Mouse (Mus musculus) megakaryocyte, embryonic 14.5 days (primary cell): ENCODE results near the gene Reep6. TPM values are rescaled to one million over a fixed set of nuclear protein-coding genes. Genes with fewer than 3 reads are reported as not detected.

ENCODE experiments used
- H3K27me3 ChIP-seq: replicated peaks from 2 replicates; pipeline ENCODE3; 2012; ENCODE audit warnings: inconsistent platforms
- H3K36me3 ChIP-seq: replicated peaks from 2 replicates; pipeline ENCODE3; 2012; ENCODE audit warnings: low read length, inconsistent platforms, mixed read lengths
- H3K4me1 ChIP-seq: 2 replicates; pipeline ENCODE4 v1.6.1; 2012; ENCODE audit warnings: inconsistent platforms
- H3K4me3 ChIP-seq: replicated peaks from 2 replicates; pipeline ENCODE3; 2012; ENCODE audit warnings: moderate library complexity, mild to moderate bottlenecking, inconsistent platforms
- H3K9me3 ChIP-seq: 2 replicates; pipeline ENCODE4 v1.6.1; 2012; ENCODE audit warnings: inconsistent platforms
- FLI1 ChIP-seq: IDR thresholded peaks from 2 replicates; pipeline ENCODE4 v1.6.1; 2012; ENCODE audit warnings: low read length, inconsistent platforms, mixed read lengths
- GATA1 ChIP-seq: IDR thresholded peaks from 3 replicates; pipeline ENCODE4 v1.6.1; 2012; ENCODE audit warnings: mixed read lengths, low read length, inconsistent platforms, borderline replicate concordance
- polyA plus RNA-seq: library from polyadenylated mRNA; stranded (reverse); fragments of >175 nt; gene quantifications from 2 replicates; pipeline ENCODE4 v1.2.3, GENCODE M21; 2012; ENCODE audit warnings: low replicate concordance; ENCODE audit not compliant: insufficient read depth

Reep6 gene
- polyA plus RNA-seq, 1 experiment: 19.0 TPM

DNA sequence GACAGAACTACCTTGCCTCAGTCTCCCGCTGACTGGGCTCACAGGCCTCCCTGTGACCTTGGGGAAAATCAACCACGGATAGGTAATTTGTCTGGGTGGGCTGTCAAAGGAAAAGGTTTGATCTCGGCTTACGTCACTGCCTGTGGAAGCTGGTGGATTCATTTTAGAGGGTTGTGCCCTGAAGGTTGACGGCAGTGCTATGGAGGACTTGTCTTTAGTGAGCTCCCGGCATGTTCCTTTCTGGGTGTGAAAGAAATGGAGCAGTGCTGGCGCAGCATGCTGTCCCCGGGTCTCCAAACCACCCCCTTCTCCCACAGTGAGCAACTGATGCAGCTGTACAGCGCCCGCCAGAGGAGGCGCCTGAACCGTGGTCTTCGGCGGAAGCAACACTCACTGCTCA, 36.4 kb upstream of the Reep6 start:
- H3K27me3 ChIP-seq: peaks cover 10% of the 10 kb centered on the region
- H3K4me1 ChIP-seq: peaks cover 65% of the 10 kb centered on the region
- TF ChIP-seq GATA1 (no peak), FLI1 (no peak)

DNA sequence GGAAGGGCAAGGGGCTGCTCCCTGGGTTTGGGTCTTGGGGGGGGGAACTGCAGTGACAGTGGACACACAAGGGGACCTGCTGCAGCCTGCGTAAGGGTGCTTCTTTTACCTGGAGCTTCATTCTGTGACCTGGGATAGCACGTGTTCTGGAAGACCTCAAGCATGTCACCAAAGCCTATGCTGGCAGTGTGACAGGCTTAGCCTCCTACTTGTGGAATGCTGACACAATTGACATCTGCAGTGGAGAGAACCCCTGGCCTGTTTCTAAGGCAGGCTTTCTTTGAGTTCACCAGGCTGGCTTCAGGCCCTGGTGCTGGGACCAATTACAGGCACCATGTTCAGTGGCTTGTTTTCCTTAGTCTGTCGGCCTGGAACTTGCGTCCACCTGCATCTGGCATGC, 35.4 kb upstream of the Reep6 start:
- Histone ChIP-seq H3K4me1 (peaks cover 70% of the 10 kb centered on the region), H3K4me3 (peak overlapping the region; percentile 64), H3K9me3 (no peaks in the 10 kb centered on the region), H3K27me3 (peaks cover 20% of the 10 kb centered on the region), H3K36me3 (peaks cover 24% of the 10 kb centered on the region)
- TF ChIP-seq FLI1 (no peak), GATA1 (no peak)

More for the DNA sequence above, 36.4 kb upstream of the Reep6 start:
- Histone ChIP-seq H3K9me3 (no peaks in the 10 kb centered on the region), H3K36me3 (peaks cover 33% of the 10 kb centered on the region), H3K4me3 (peak overlapping the region; percentile 95)

DNA sequence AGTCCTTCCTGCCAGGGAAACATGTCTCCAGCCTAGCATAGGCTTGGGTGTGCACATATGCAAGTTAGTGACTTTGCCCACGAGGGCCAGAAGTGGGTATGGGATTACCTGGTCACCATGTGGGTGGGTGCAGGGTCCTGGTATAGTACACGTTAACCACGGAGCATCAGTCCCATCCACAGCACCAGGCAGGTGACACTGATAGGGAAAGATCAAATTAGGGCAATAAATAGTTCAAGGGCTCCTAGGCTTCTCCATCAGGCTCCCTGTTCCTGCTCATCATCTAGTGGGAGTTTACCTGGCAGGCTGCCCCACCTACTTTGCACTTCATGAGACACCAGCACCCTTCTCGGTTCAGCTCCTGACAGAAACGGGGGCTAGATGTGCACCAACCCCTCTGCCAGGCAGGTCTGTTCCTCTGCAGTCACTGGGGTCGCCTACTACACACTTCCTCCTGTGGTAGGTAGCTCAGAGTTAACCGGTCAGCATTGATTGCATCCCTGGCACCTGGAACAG, 34.9 kb upstream of the Reep6 start:
- Histone ChIP-seq H3K4me1 (peaks cover 75% of the 10 kb centered on the region), H3K9me3 (no peaks in the 10 kb centered on the region), H3K4me3 (peak overlapping the region; percentile 29), H3K27me3 (peaks cover 25% of the 10 kb centered on the region), H3K36me3 (peaks cover 21% of the 10 kb centered on the region)
- TF ChIP-seq GATA1 (no peak), FLI1 (no peak)

DNA sequence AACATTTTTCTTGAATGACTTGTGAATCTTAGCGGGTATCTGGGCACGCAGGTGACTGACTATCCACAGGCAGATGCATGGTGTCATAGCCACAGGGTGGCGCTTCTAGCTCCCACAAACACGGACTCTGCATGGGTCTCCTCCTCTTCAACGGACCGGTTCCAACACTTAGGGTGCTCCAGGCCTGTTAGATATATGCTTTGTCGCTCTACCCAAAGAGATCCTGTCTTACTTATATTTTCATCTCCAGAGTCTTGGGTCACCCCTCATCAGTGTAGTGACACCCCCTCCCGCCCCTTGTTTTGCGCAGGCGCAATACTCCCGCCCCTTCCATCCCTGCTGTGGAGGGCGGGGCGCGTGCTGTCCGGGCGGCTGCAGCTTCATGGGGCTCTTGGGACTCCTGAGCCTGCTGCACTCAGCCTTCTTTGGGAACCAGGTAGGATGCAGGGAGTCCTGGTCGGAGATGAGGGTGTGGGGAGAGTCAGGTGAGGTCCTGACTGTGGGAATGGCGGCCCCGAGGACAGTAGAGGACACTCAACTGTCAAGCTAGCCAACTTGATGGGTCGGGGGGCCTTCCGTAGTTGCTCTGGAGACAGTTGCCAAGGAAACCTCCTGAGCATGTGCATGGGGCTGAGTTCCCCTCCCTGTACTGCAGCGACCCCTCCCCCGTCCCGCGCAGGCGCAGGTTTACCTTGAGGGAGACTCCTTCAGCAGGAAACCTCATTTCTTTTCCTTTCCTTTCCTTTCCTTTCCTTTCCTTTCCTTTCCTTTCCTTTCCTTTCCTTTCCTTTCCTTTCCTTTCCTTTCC, 33.9 kb upstream of the Reep6 start, which contains the start of gene Apc2:
Gene Apc2, plus strand, starts transcription at position 360 of the 808 bp plus-strand sequence.
- H3K4me3 ChIP-seq: peak within 1 kb of the TSS; percentile 90

DNA sequence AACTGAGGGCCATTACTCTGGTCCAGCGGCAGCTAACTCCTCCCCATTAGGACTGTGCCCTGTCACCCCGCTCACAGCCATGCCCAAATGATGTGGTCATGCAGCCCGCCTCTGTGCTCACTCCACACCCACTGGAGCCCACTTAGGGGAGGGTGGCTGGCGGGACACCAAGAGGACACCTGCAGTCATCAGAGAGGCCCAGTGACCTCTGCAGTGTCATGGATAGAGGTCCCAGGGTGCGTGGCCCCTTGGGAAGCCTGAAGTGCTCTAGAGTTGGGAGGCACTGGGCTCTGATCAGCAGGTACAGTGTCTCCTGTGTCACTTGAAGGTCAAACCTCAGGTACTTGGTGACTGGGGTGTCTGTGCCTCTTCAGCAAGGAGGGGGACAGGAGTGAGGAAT, 32.9 kb upstream of the Reep6 start:
- Histone ChIP-seq H3K4me3 (peak overlapping the region; percentile 82), H3K9me3 (no peaks in the 10 kb centered on the region), H3K27me3 (peaks cover 45% of the 10 kb centered on the region), H3K36me3 (peaks cover 21% of the 10 kb centered on the region), H3K4me1 (peaks cover 88% of the 10 kb centered on the region)
- TF ChIP-seq FLI1 (no peak), GATA1 (no peak)

More for the DNA sequence above, 33.9 kb upstream of the Reep6 start, which contains the start of gene Apc2:
- peaks cover 35% of the 10 kb centered on the region for H3K27me3 ChIP-seq
- peaks cover 81% of the 10 kb centered on the region for H3K4me1 ChIP-seq
- H3K9me3 ChIP-seq: no peaks in the 10 kb centered on the region
- TF ChIP-seq FLI1 (no peak), GATA1 (no peak)
- H3K36me3 ChIP-seq: peaks cover 21% of the 10 kb centered on the region

DNA sequence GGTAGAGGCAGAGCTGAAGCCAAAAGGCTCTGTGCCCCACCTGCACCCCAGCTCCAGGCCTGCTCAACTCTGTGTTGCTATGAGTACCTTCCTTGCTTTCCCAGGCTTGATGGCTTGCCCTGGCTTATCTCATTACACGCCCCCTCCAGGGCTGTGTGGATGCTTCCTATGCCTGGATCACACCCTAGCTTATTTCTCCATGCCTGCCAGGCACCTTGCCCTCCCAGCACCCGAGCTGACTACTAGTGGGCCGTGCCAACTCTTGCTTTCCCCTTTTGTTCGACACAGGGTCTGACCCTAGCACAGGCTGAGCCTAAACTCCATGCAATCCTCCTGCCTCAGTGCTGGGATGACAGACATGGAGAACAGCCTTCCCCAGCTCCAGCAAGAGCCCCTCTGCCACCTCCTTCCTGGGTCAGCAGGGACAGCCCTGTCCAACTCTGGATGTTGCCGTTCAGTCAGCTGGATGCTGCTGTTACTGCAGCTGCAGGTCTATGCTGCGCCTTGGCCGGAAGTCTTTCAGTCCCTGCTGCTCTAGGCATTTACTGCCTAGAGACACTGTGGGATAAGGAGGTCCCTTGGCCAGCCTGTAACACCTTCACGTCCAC, 32.1 kb upstream of the Reep6 start:
- Histone ChIP-seq H3K4me3 (peak overlapping the region; percentile 82), H3K27me3 (peaks cover 51% of the 10 kb centered on the region), H3K9me3 (no peaks in the 10 kb centered on the region), H3K36me3 (peaks cover 21% of the 10 kb centered on the region), H3K4me1 (peaks cover 93% of the 10 kb centered on the region)
- TF ChIP-seq FLI1: no peak
- TF ChIP-seq GATA1: no peak

GRCm38 (mm10) chr10:80298571-80299281, 31.0 kb upstream of the Reep6 start:
- no peak for TF ChIP-seq FLI1
- TF ChIP-seq GATA1: no peak

GRCm38 (mm10) chr10:80299301-80299700, 30.5 kb upstream of the Reep6 start:
- TF ChIP-seq GATA1 (no peak), FLI1 (no peak)
- Histone ChIP-seq H3K36me3 (peaks cover 8% of the 10 kb centered on the region), H3K27me3 (peaks cover 51% of the 10 kb centered on the region)

More at GRCm38 (mm10) chr10:80298571-80299281, 31.0 kb upstream of the Reep6 start:
- peaks cover 14% of the 10 kb centered on the region for H3K36me3 ChIP-seq
- H3K4me1 ChIP-seq: peaks cover 90% of the 10 kb centered on the region
- no peaks in the 10 kb centered on the region for H3K9me3 ChIP-seq
- H3K4me3 ChIP-seq: no peak overlapping the region
- H3K27me3 ChIP-seq: peaks cover 51% of the 10 kb centered on the region

DNA sequence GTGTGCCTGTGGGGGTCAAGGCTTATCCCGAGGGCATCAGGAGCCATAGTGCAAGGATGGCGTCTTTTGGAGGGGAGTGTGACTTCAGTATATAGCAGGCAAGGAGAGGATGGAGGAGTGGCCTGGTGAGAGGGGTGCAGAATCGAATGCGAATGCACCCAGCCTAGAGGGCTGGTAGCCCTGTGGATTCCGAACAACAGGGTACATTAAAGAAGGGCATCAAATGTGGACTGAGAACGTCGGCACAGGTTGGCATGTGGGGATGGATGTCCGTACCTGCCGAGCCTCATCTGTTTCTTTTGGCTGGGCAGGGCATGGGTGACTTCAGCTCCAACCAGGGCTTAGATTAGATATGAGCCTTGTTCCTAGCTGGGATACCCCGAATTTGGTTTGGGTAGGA, 29.9 kb upstream of the Reep6 start:
- H3K36me3 ChIP-seq: peaks cover 3% of the 10 kb centered on the region
- H3K4me1 ChIP-seq: peaks cover 90% of the 10 kb centered on the region
- no peaks in the 10 kb centered on the region for H3K9me3 ChIP-seq
- peaks cover 54% of the 10 kb centered on the region for H3K27me3 ChIP-seq
- TF ChIP-seq FLI1 (no peak), GATA1 (no peak)
- H3K4me3 ChIP-seq: peak overlapping the region; percentile 10

More at GRCm38 (mm10) chr10:80299301-80299700, 30.5 kb upstream of the Reep6 start:
- Histone ChIP-seq H3K4me3 (no peak overlapping the region), H3K9me3 (no peaks in the 10 kb centered on the region), H3K4me1 (peaks cover 90% of the 10 kb centered on the region)
